Mouse (Mus musculus) layer of hippocampus, adult 18-20 months (tissue): ENCODE measurements around the gene Mrtfa. TPM values are rescaled to one million over a fixed set of nuclear protein-coding genes. Genes with fewer than 3 reads are reported as not detected.
A peak's percentile ranks its signal among the peaks of the same experiment; 100 is the strongest.

Experiments used
- DNase-seq, 2 experiments: peaks; one replicate each; pipeline ENCODE4 v3.0.0; 2022; ENCODE audit warnings: low spot score in 2 of 2
- total RNA-seq, 2 experiments: library from RNA; stranded (reverse); gene quantifications; 2 replicates each; pipeline ENCODE4 v1.2.3; 2021

Mrtfa gene
- total RNA-seq, 2 experiments from 2014 or later, result 102 to 104 TPM

- DNase-seq, result peak in 1 of 2 experiments; percentile 65
Measured at GRCm38 (mm10) chr15:81104585-81105259, 85.8 kb downstream of the Mrtfa start.

- DNase-seq, result no peak
Measured at GRCm38 (mm10) chr15:81103500-81103899, 87.1 kb downstream of the Mrtfa start.

- DNase-seq, result no peak
Measured at GRCm38 (mm10) chr15:81102274-81102879, 88.2 kb downstream of the Mrtfa start.

- DNase-seq, result no peak
Measured at GRCm38 (mm10) chr15:81101316-81101715, 89.2 kb downstream of the Mrtfa start.

GRCm38 (mm10) chr15:81099269-81099668, 91.3 kb downstream of the Mrtfa start:
- peak; percentile 53 to 71 for DNase-seq

- DNase-seq, result no peak
Measured at GRCm38 (mm10) chr15:81098689-81099088, 91.9 kb downstream of the Mrtfa start.

GRCm38 (mm10) chr15:81097896-81098295, 92.7 kb downstream of the Mrtfa start:
- no peak for DNase-seq

GRCm38 (mm10) chr15:81097456-81097855, 93.1 kb downstream of the Mrtfa start:
- no peak for DNase-seq

GRCm38 (mm10) chr15:81096329-81097055, 94.1 kb downstream of the Mrtfa start:
- DNase-seq, result no peak

- DNase-seq, result no peak
Measured at GRCm38 (mm10) chr15:81093032-81093431, 97.5 kb downstream of the Mrtfa start.

- no peak for DNase-seq
Measured at GRCm38 (mm10) chr15:81091718-81092117, 98.8 kb downstream of the Mrtfa start.

- DNase-seq, result no peak
Measured at GRCm38 (mm10) chr15:81087529-81087928, 103.0 kb downstream of the Mrtfa start.

- DNase-seq, result no peak
Measured at GRCm38 (mm10) chr15:81086644-81087480, 103.7 kb downstream of the Mrtfa start.

GRCm38 (mm10) chr15:81083826-81084225, 106.7 kb downstream of the Mrtfa start:
- no peak for DNase-seq

GRCm38 (mm10) chr15:81083281-81083680, 107.3 kb downstream of the Mrtfa start:
- no peak for DNase-seq

GRCm38 (mm10) chr15:81081216-81081615, 109.3 kb downstream of the Mrtfa start:
- no peak for DNase-seq

- no peak for DNase-seq
Measured at GRCm38 (mm10) chr15:81080405-81080804, 110.2 kb downstream of the Mrtfa start.

GRCm38 (mm10) chr15:81079255-81079654, 111.3 kb downstream of the Mrtfa start:
- no peak for DNase-seq

- peak in 1 of 2 experiments; percentile 44 for DNase-seq
Measured at GRCm38 (mm10) chr15:81077551-81077950, 113.0 kb downstream of the Mrtfa start.

GRCm38 (mm10) chr15:81074543-81074942, 116.0 kb downstream of the Mrtfa start:
- DNase-seq, result no peak

GRCm38 (mm10) chr15:81073751-81074150, 116.8 kb downstream of the Mrtfa start:
- no peak for DNase-seq
